Mouse (Mus musculus) midbrain, embryonic 12.5 days (tissue): ENCODE data around the gene Prr22. TPM values are rescaled to one million over a fixed set of nuclear protein-coding genes. Genes with fewer than 3 reads are reported as not detected.

Experiments used
- ATAC-seq: fragments of 200-750 bp; cut with Nextera tagmentation; 2 replicates; pipeline ENCODE4 v1.8.0; 2017; ENCODE audit warnings: low read depth, moderate TSS enrichment, moderate library complexity; ENCODE audit not compliant: low FRiP score
- H3K27ac ChIP-seq: fragments of 300-500 bp; sonication (generic); replicated peaks from 2 replicates; pipeline ENCODE4 v1.5.1; 2016; ENCODE audit warnings: mild to moderate bottlenecking
- H3K27me3 ChIP-seq: fragments of 300-500 bp; sonication (generic); 2 replicates; pipeline ENCODE4 v1.6.1; 2016; ENCODE audit warnings: mild to moderate bottlenecking
- H3K36me3 ChIP-seq: fragments of 300-500 bp; sonication (generic); 2 replicates; pipeline ENCODE4 v1.6.1; 2016
- H3K4me1 ChIP-seq: fragments of 300-500 bp; sonication (generic); 2 replicates; pipeline ENCODE4 v1.6.1; 2016
- H3K4me2 ChIP-seq: fragments of 300-500 bp; sonication (generic); replicated peaks from 2 replicates; pipeline ENCODE4 v1.6.1; 2016; ENCODE audit warnings: mild to moderate bottlenecking, moderate library complexity
- H3K4me3 ChIP-seq: fragments of 300-500 bp; sonication (generic); 2 replicates; pipeline ENCODE4 v1.5.1; 2016; ENCODE audit warnings: mild to moderate bottlenecking
- H3K9ac ChIP-seq: fragments of 300-500 bp; sonication (generic); replicated peaks from 2 replicates; pipeline ENCODE4 v1.6.1; 2016; ENCODE audit warnings: mild to moderate bottlenecking, moderate library complexity
- H3K9me3 ChIP-seq: fragments of 300-500 bp; sonication (generic); 2 replicates; pipeline ENCODE4 v1.6.1; 2016; ENCODE audit warnings: mild to moderate bottlenecking
- WGBS: fragments of 180-500 bp; shearing (Covaris S2); methylation state at CpG from one replicate; pipeline ENCODE4 v1.1.7; 2016; 5-methylcytosine and 5-hydroxymethylcytosine counted together
- polyA plus RNA-seq: library from polyadenylated mRNA; unstranded; fragments of >200 nt; fragmentation: Nextera tagmentation; extraction: Ambion mirVana; gene quantifications from 2 replicates; pipeline ENCODE4 v1.2.1, GENCODE M21; 2016

The Prr22 gene
- 2.0 TPM in 2 replicates for polyA plus RNA-seq

DNA sequence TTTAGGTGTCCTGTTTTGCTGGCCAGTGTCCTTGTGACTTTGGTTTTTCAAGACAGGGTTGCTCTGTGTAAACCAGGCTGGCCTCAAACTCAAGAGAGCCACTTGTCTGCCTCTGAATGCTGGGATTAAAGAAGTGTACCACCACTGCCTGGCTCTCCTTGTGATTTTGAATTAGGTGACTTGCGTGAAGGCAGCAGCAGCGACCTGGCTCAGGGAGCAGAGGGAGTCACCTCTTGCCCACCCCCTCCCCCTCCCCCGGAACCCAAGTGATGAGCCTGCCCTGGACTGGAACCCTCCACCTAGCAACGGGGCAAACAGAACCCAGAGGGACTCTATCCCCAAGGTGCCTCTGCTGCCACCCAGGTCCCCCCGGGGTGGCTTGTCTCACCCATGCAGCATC lies at the start of gene Prr22:
Prr22 (plus strand) TSS at position 301 of the 400 bp plus-strand sequence.
- H3K36me3 ChIP-seq, result peaks cover 49% of the 10 kb centered on the region
- H3K9ac ChIP-seq, result no peak within 1 kb of the TSS
- H3K27ac ChIP-seq, result no peak within 1 kb of the TSS
- no peaks in the 10 kb centered on the region for H3K9me3 ChIP-seq
- H3K4me2 ChIP-seq, result no peak within 1 kb of the TSS
- 94% methylated on average over 5 of the region's 5 CpGs for WGBS
- peaks cover 6% of the 10 kb centered on the region for H3K4me1 ChIP-seq
- ATAC-seq, result no peak
- no peaks in the 10 kb centered on the region for H3K27me3 ChIP-seq
- no peak within 1 kb of the TSS for H3K4me3 ChIP-seq

DNA sequence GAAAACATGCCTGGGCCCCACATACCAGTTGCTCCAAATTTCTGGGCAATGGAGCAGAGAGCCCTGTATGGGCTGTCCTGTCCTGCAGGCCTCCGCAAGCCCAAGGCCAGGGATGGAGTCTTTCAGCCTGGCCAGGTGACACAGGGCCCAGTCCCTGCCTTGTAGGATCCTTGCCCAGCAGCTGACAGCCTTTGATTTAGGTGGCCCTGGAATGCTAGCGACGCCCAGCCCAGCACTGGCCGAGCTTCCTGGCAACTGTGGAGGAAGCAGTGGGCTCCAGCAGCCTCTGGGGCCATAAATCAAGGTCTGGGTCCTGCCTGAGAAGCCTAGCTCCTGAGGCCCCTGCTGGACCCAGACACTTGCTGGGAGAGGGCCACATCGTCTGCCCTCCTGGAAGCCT lies 47.6 kb upstream of the Prr22 start:
- Histone ChIP-seq H3K36me3 (peaks cover 38% of the 10 kb centered on the region), H3K9me3 (no peaks in the 10 kb centered on the region), H3K27me3 (no peaks in the 10 kb centered on the region; the same call in 1 of the 2 replicates), H3K4me2 (no peak overlapping the region), H3K27ac (no peak overlapping the region), H3K9ac (no peak overlapping the region), H3K4me1 (peaks cover 21% of the 10 kb centered on the region), H3K4me3 (no peak overlapping the region)
- WGBS, result 96% methylated on average over 5 of the region's 5 CpGs
- ATAC-seq, result no peak

DNA sequence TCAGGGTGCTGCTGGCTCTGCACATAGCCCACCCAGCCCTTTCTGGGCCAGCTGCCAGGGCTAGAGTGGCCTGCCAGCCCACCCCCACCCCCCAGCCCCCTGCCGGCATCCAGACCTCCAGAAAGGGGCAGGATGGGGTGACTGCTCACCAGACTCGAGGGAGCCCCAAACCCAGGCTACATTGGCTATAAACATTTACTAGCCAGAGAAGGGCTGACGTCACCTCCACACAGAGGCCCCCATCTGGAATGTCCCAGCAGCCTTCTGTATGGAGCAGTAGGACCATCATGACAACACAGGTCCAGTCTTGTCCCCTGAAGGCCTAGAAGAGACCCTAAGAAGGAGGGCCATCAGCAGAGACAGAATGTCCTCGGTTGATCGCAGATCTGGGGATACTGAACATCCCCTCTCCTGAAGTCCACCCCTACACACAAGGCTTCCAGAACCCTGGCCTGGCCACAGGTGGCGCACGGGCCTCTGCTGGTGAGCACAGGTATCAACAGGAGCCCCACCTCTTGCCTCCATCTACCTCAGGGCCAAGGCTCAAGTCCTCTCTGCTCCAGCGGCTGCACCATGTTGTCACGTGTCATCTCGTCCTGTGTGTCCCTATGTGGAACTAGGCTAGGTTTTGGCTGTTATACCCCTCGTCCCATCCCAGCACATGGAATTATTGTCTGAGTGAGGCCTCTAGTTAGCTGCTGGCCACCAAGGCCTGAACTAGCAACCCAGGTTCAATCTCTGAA lies 46.5 kb upstream of the Prr22 start:
- no peak for ATAC-seq
- Histone ChIP-seq H3K4me2 (no peak overlapping the region), H3K27ac (no peak overlapping the region), H3K27me3 (no peaks in the 10 kb centered on the region; the same call in 1 of the 2 replicates), H3K4me3 (no peak overlapping the region), H3K4me1 (peaks cover 23% of the 10 kb centered on the region), H3K9me3 (no peaks in the 10 kb centered on the region), H3K36me3 (peaks cover 38% of the 10 kb centered on the region), H3K9ac (no peak overlapping the region)
- WGBS, result 87% methylated on average over 11 of the region's 11 CpGs

DNA sequence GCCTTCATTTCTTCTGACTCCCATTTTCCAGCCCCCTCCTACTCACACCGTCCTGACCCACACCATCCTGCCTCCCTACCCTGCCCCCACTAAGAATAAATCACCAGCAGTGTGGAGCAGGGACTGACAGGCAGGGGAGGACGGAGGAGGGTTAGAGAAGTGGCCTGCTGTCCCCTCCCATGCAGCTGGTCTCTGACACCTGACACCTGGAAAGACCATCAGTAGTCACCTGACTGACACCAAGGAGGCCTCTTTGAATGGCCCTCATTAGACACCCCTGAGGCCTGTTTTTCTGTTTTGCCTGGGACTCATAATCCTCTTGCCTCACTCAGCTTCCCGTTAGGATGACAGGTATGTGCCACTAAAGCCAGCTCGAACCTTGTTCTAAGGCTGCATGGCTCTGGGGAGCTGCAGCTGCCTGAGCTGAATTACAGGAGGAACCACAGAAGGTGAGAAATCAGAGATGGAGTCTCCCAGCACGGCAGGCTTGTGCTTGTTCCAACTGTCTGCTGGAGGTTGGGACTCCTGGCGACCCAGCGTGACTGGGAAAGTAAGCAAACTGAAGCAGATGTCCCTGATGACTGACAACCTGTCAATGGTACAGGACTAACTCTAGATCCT lies 42.9 kb upstream of the Prr22 start:
- Histone ChIP-seq H3K4me2 (no peak overlapping the region), H3K36me3 (peaks cover 23% of the 10 kb centered on the region), H3K27ac (no peak overlapping the region), H3K4me3 (no peak overlapping the region), H3K9me3 (no peaks in the 10 kb centered on the region), H3K9ac (no peak overlapping the region), H3K4me1 (peaks cover 18% of the 10 kb centered on the region; the same call in 1 of the 2 replicates), H3K27me3 (no peaks in the 10 kb centered on the region; the same call in 1 of the 2 replicates)
- no peak for ATAC-seq
- WGBS, result 12% methylated on average over 7 of the region's 7 CpGs

DNA sequence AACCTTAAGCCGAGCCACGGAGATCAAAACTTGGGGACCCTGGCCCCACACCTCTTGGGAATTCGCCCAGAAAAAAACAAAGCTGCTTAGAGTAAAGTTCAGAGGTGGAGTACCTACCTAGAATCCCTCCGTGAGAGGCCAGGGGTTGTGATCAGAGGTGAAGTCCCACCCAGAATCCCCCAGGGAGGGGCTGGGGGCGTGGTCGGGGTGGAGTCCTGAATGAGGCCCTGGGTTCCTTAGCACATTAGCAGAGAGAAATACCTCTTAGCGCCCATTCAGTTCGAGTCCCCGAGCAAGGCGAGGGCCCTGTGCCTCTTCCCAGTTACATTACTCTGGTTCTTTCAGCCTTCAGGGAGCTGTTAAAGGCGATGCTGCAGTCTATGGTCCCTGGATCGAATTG lies 42.4 kb upstream of the Prr22 start:
- H3K4me3 ChIP-seq, result no peak overlapping the region
- H3K36me3 ChIP-seq, result peaks cover 18% of the 10 kb centered on the region
- no peak overlapping the region for H3K4me2 ChIP-seq
- no peak overlapping the region for H3K27ac ChIP-seq
- H3K4me1 ChIP-seq, result peaks cover 18% of the 10 kb centered on the region; the same call in 1 of the 2 replicates
- no peak overlapping the region for H3K9ac ChIP-seq
- ATAC-seq, result no peak
- no peaks in the 10 kb centered on the region; the same call in 1 of the 2 replicates for H3K27me3 ChIP-seq
- H3K9me3 ChIP-seq, result no peaks in the 10 kb centered on the region
- WGBS, result 11% methylated on average over 12 of the region's 12 CpGs

DNA sequence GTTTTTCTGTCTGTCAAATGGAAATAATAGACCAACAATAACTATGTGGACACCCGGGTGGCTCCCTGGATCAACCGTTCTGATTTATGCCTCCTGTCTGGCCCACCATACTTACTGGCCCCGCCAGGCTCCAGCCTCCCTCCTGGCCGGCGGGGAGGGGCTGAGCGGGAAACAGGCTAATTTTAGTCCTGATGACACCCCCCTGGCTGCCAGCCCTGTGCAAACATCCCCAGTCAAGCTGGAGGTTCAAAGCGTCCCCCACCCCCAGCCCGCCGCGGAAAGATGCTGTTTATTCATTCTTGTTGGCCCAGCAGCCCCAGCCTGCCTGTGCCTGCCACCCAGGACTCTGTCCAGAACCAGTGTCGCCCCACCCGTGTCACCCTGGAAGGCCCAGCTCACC lies 41.9 kb upstream of the Prr22 start:
- WGBS, result 45% methylated on average over 12 of the region's 12 CpGs
- peaks cover 13% of the 10 kb centered on the region for H3K36me3 ChIP-seq
- ATAC-seq, result no peak
- no peaks in the 10 kb centered on the region for H3K9me3 ChIP-seq
- H3K27ac ChIP-seq, result no peak overlapping the region
- no peak overlapping the region for H3K4me3 ChIP-seq
- peaks cover 18% of the 10 kb centered on the region; the same call in 1 of the 2 replicates for H3K4me1 ChIP-seq
- H3K9ac ChIP-seq, result no peak overlapping the region
- H3K27me3 ChIP-seq, result no peaks in the 10 kb centered on the region; the same call in 1 of the 2 replicates
- no peak overlapping the region for H3K4me2 ChIP-seq

DNA sequence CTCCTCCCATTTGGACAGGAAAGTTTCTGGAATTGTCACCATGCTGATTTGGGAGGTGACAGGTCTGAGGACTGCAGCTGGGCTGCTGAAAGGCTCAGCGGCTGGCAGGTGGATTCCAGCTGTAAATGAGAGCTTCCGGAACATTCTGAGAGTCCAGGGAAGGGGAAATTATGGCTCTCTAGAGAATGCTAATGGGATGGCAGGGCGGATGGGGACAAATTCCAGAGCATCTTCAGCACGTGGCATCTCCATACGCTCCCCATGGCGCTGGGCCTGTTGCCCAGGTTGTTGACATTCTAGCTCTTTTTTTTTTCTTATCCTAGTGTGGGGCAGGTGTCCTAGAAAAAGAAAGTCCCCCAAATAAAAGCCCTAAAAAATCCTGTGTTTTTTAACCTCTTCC lies 40.9 kb upstream of the Prr22 start:
- WGBS, result 64% methylated on average over 6 of the region's 6 CpGs
- Histone ChIP-seq H3K27me3 (no peaks in the 10 kb centered on the region; the same call in 1 of the 2 replicates), H3K4me2 (no peak overlapping the region), H3K4me1 (peaks cover 18% of the 10 kb centered on the region; the same call in 1 of the 2 replicates), H3K9ac (no peak overlapping the region), H3K36me3 (peaks cover 3% of the 10 kb centered on the region; the same call in 1 of the 2 replicates), H3K27ac (no peak overlapping the region), H3K9me3 (no peaks in the 10 kb centered on the region), H3K4me3 (no peak overlapping the region)
- ATAC-seq, result no peak

DNA sequence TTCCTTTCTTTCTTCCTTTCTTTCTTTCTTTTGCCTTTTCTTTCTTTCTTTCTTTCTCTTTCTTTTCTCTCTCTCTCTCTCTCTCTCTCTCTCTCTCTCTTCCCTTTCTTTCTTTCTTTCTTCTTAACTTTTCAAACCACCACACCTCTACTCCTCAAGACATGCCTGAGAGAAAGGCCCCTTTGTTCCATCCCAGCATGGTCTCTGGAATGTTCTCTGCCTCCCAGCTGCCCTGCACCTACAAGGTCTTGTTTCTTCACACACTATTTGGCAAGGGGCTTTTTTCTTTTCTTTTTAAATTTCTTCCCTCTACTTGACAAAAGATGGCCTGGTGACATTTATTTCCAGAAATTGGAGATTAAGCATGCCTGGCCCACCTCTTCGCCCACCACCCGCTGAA lies 40.4 kb upstream of the Prr22 start:
- Histone ChIP-seq H3K36me3 (no peaks in the 10 kb centered on the region), H3K4me2 (no peak overlapping the region), H3K9ac (no peak overlapping the region), H3K4me3 (no peak overlapping the region), H3K27ac (no peak overlapping the region), H3K4me1 (peaks cover 18% of the 10 kb centered on the region; the same call in 1 of the 2 replicates), H3K27me3 (no peaks in the 10 kb centered on the region; the same call in 1 of the 2 replicates), H3K9me3 (no peaks in the 10 kb centered on the region)
- WGBS, result 51% methylated on average over 2 of the region's 2 CpGs
- ATAC-seq, result no peak

DNA sequence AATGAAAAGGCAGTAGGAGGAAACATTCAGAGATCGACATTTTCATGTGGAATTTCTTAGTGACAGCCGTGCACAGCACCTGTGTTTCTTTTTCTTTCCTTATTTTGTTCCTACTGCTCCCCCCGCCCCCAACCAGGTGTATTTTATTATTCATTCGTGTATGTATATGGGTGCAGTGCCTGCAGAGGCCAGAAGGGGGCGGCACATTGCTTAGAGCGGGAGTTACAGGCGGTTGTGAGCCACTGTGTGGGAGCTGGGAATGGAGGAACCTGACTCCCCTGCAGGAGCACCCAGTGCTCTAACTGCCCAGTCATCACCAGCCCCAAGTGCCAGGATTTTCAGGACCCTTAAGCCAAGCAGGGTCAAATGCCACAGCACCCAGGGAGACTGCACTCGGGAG lies 33.5 kb upstream of the Prr22 start:
- Histone ChIP-seq H3K9me3 (no peaks in the 10 kb centered on the region), H3K4me2 (no peak overlapping the region), H3K36me3 (no peaks in the 10 kb centered on the region), H3K4me3 (no peak overlapping the region), H3K9ac (no peak overlapping the region), H3K27ac (no peak overlapping the region), H3K4me1 (no peaks in the 10 kb centered on the region), H3K27me3 (peaks cover 6% of the 10 kb centered on the region; the same call in 1 of the 2 replicates)
- ATAC-seq, result no peak
- 46% methylated on average over 8 of the region's 8 CpGs for WGBS

DNA sequence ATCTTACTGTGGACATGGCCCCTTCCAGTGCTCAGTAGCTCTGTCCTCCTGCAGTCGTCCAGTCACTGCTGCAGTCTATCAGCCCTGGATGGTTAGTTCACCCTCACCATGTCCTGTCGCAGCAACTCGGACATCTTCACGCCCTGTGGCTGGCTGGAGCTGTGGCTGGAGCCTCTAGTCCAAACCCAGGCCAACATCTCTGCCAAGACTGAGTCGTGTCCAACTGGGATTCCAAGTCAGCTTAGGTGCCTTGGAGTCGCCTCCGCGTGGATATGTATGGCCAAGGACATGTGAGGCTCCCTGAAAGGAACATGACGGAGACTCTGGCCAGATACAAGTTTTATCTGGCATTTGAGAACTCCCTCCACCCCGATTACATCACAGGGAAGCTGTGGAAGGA lies 31.8 kb upstream of the Prr22 start:
- H3K27me3 ChIP-seq, result peaks cover 6% of the 10 kb centered on the region; the same call in 1 of the 2 replicates
- WGBS, result 79% methylated on average over 10 of the region's 10 CpGs
- H3K4me1 ChIP-seq, result no peaks in the 10 kb centered on the region
- no peak overlapping the region for H3K4me2 ChIP-seq
- H3K9me3 ChIP-seq, result no peaks in the 10 kb centered on the region
- no peak overlapping the region for H3K27ac ChIP-seq
- no peak overlapping the region for H3K9ac ChIP-seq
- no peaks in the 10 kb centered on the region for H3K36me3 ChIP-seq
- H3K4me3 ChIP-seq, result no peak overlapping the region
- ATAC-seq, result no peak

DNA sequence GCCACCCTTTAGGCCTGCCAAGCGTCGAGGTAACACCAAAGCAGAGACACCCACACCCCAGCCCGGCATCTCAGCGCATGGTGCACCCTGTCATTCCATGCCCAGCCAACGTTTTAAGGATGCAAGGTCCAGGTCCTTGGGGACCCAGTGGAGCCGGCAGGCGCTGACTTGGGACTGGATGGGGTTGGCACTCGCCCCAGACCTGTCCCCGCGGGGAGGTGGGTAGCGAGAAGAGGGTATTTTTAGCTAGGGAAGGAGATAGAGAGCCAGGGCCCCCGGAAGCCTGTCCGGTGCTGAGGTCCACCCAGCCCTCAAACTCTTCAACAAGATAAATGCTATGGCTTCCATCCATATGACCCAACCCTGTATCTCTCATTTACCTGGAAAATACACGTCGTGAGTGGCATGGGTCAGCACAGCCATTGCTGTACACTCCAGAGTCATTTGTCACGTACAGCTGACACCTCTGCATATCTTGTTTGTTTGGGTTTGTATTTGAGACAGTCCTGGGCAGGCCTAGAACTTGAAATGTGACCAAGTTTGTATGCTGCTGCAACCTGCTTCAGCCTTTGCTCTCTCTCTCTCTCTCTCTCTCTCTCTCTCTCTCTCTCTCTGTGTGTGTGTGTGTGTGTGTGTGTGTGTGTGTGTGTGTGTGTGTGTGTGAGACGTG lies 29.8 kb upstream of the Prr22 start:
- no peak overlapping the region for H3K4me2 ChIP-seq
- H3K36me3 ChIP-seq, result no peaks in the 10 kb centered on the region
- ATAC-seq, result no peak
- peaks cover 6% of the 10 kb centered on the region; the same call in 1 of the 2 replicates for H3K27me3 ChIP-seq
- WGBS, result 86% methylated on average over 17 of the region's 17 CpGs
- H3K4me1 ChIP-seq, result no peaks in the 10 kb centered on the region
- no peak overlapping the region for H3K4me3 ChIP-seq
- H3K9me3 ChIP-seq, result no peaks in the 10 kb centered on the region
- H3K27ac ChIP-seq, result no peak overlapping the region
- H3K9ac ChIP-seq, result no peak overlapping the region

DNA sequence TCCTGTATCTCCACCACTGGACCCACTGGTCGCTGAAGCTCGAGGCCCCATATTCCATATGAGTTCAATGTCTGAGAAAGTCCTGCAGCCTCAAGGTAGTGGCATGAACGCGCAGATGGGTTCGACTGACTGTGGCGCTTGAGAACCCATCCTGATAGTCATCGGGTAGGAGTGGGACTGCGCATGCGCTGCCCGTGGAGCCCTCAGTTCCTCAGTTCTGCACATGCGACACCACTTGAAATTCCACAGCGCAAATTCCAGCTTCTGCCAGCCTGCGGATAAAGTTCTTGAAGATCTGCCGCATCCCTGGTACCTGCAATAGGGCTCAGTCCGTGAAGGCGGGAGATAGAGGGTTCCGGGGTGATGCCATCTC lies 29.3 kb upstream of the Prr22 start:
- Histone ChIP-seq H3K27me3 (peaks cover 6% of the 10 kb centered on the region; the same call in 1 of the 2 replicates), H3K4me2 (no peak overlapping the region), H3K4me3 (no peak overlapping the region), H3K27ac (no peak overlapping the region), H3K9me3 (no peaks in the 10 kb centered on the region), H3K9ac (no peak overlapping the region), H3K4me1 (no peaks in the 10 kb centered on the region), H3K36me3 (no peaks in the 10 kb centered on the region)
- ATAC-seq, result no peak
- 86% methylated on average over 17 of the region's 17 CpGs for WGBS
